Mouse (Mus musculus): ENCODE measurements around the gene Slc39a8. TPM values are rescaled to one million over a fixed set of nuclear protein-coding genes. Genes with fewer than 3 reads are reported as not detected.

Gene Slc39a8
- polyA plus RNA-seq, 1 experiment from 2014 or later: 17.8 TPM

GRCm38 (mm10) chr3:135817124-135817523, 8.0 kb upstream of the Slc39a8 start:
- no peak overlapping the region for H3K27ac ChIP-seq (replicated peaks in 1 of 2; ENCODE audit: control insufficient read depth in 1 of 2, insufficient read depth in 1 of 2, low read depth in 2 of 2, low read length in 2 of 2)
- no peak overlapping the region for H3K4me3 ChIP-seq (ENCODE audit: control insufficient read depth in 1 of 2, insufficient read depth in 1 of 2, low read depth in 1 of 2, low read length in 2 of 2)
- no peak overlapping the region for H3K4me2 ChIP-seq (ENCODE audit: low read length)
- 58% methylated on average over 1 of the region's 1 CpGs for WGBS
- no peaks in the 10 kb centered on the region for H3K9me3 ChIP-seq (ENCODE audit: control insufficient read depth, low read length)
- H3K27me3 ChIP-seq (ENCODE audit: control insufficient read depth, insufficient read depth, low read length): no peaks in the 10 kb centered on the region
- H3K9ac ChIP-seq (ENCODE audit: low read length): no peak overlapping the region
- no peak for ATAC-seq (ENCODE audit: insufficient number of reproducible peaks, insufficient read depth, low FRiP score, low read depth)
- no peaks in the 10 kb centered on the region for H3K36me3 ChIP-seq (ENCODE audit: control insufficient read depth, insufficient read depth, low read length)
- no peaks in the 10 kb centered on the region for H3K4me1 ChIP-seq (ENCODE audit: control insufficient read depth in 2 of 2, insufficient read depth in 2 of 2, low read length in 2 of 2)

GRCm38 (mm10) chr3:135824436-135824835, 643 bp upstream of the Slc39a8 start:
- Histone ChIP-seq H3K27ac (replicated peaks in 1 of 2; ENCODE audit: control insufficient read depth in 1 of 2, insufficient read depth in 1 of 2, low read depth in 2 of 2, low read length in 2 of 2) (no peak overlapping the region), H3K4me3 (ENCODE audit: control insufficient read depth in 1 of 2, insufficient read depth in 1 of 2, low read depth in 1 of 2, low read length in 2 of 2) (peak overlapping the region in 1 of 2 experiments; percentile 63; a peak in 2 of 4 replicates), H3K9me3 (ENCODE audit: control insufficient read depth, low read length) (no peaks in the 10 kb centered on the region), H3K9ac (ENCODE audit: low read length) (peak overlapping the region; percentile 73; the same call in 1 of the 2 replicates), H3K27me3 (ENCODE audit: control insufficient read depth, insufficient read depth, low read length) (peaks cover 4% of the 10 kb centered on the region; the same call in 1 of the 2 replicates), H3K4me1 (ENCODE audit: control insufficient read depth in 2 of 2, insufficient read depth in 2 of 2, low read length in 2 of 2) (peaks cover 0 to 13% of the 10 kb centered on the region in 2 experiments; a peak in 3 of 4 replicates), H3K4me2 (ENCODE audit: low read length) (peak overlapping the region; percentile 80), H3K36me3 (ENCODE audit: control insufficient read depth, insufficient read depth, low read length) (no peaks in the 10 kb centered on the region)
- WGBS: 20% methylated on average over 1 of the region's 4 CpGs
- ATAC-seq (ENCODE audit: insufficient number of reproducible peaks, insufficient read depth, low FRiP score, low read depth): no peak

- Histone ChIP-seq H3K9ac (ENCODE audit: low read length) (peak overlapping the region; percentile 73), H3K4me1 (ENCODE audit: control insufficient read depth in 2 of 2, insufficient read depth in 2 of 2, low read length in 2 of 2) (peaks cover 0 to 13% of the 10 kb centered on the region in 2 experiments; a peak in 3 of 4 replicates), H3K27me3 (ENCODE audit: control insufficient read depth, insufficient read depth, low read length) (peaks cover 4% of the 10 kb centered on the region; the same call in 1 of the 2 replicates), H3K9me3 (ENCODE audit: control insufficient read depth, low read length) (no peaks in the 10 kb centered on the region), H3K4me2 (ENCODE audit: low read length) (peak overlapping the region; percentile 80), H3K36me3 (ENCODE audit: control insufficient read depth, insufficient read depth, low read length) (no peaks in the 10 kb centered on the region), H3K27ac (replicated peaks in 1 of 2; ENCODE audit: control insufficient read depth in 1 of 2, insufficient read depth in 1 of 2, low read depth in 2 of 2, low read length in 2 of 2) (peak overlapping the region; percentile 68 to 79), H3K4me3 (ENCODE audit: control insufficient read depth in 1 of 2, insufficient read depth in 1 of 2, low read depth in 1 of 2, low read length in 2 of 2) (peak overlapping the region; percentile 63 to 87)
- ATAC-seq (ENCODE audit: insufficient number of reproducible peaks, insufficient read depth, low FRiP score, low read depth): peak; percentile 57
- WGBS: under 1% methylated on average over 57 of the region's 57 CpGs
Measured at GRCm38 (mm10) chr3:135825754-135826683, 940 bp downstream of the Slc39a8 start.

GRCm38 (mm10) chr3:135826684-135827249, 1.7 kb downstream of the Slc39a8 start:
- no peaks in the 10 kb centered on the region for H3K9me3 ChIP-seq (ENCODE audit: control insufficient read depth, low read length)
- peak overlapping the region; percentile 80 for H3K4me2 ChIP-seq (ENCODE audit: low read length)
- WGBS: 18% methylated on average over 12 of the region's 12 CpGs
- peaks cover 4% of the 10 kb centered on the region; the same call in 1 of the 2 replicates for H3K27me3 ChIP-seq (ENCODE audit: control insufficient read depth, insufficient read depth, low read length)
- peak overlapping the region; percentile 73 for H3K9ac ChIP-seq (ENCODE audit: low read length)
- ATAC-seq (ENCODE audit: insufficient number of reproducible peaks, insufficient read depth, low FRiP score, low read depth): no peak
- peak overlapping the region in 1 of 2 experiments; percentile 79; a peak in 1 of 4 replicates for H3K27ac ChIP-seq (replicated peaks in 1 of 2; ENCODE audit: control insufficient read depth in 1 of 2, insufficient read depth in 1 of 2, low read depth in 2 of 2, low read length in 2 of 2)
- H3K36me3 ChIP-seq (ENCODE audit: control insufficient read depth, insufficient read depth, low read length): no peaks in the 10 kb centered on the region
- peaks cover 0 to 13% of the 10 kb centered on the region in 2 experiments; a peak in 3 of 4 replicates for H3K4me1 ChIP-seq (ENCODE audit: control insufficient read depth in 2 of 2, insufficient read depth in 2 of 2, low read length in 2 of 2)
- H3K4me3 ChIP-seq (ENCODE audit: control insufficient read depth in 1 of 2, insufficient read depth in 1 of 2, low read depth in 1 of 2, low read length in 2 of 2): peak overlapping the region; percentile 63 to 87

GRCm38 (mm10) chr3:135828000-135828399, 2.9 kb downstream of the Slc39a8 start:
- Histone ChIP-seq H3K36me3 (ENCODE audit: control insufficient read depth, insufficient read depth, low read length) (no peaks in the 10 kb centered on the region), H3K9ac (ENCODE audit: low read length) (no peak overlapping the region), H3K4me2 (ENCODE audit: low read length) (peak overlapping the region; percentile 80), H3K4me1 (ENCODE audit: control insufficient read depth in 2 of 2, insufficient read depth in 2 of 2, low read length in 2 of 2) (peaks cover 0 to 13% of the 10 kb centered on the region in 2 experiments; a peak in 3 of 4 replicates), H3K9me3 (ENCODE audit: control insufficient read depth, low read length) (no peaks in the 10 kb centered on the region), H3K4me3 (ENCODE audit: control insufficient read depth in 1 of 2, insufficient read depth in 1 of 2, low read depth in 1 of 2, low read length in 2 of 2) (no peak overlapping the region), H3K27ac (replicated peaks in 1 of 2; ENCODE audit: control insufficient read depth in 1 of 2, insufficient read depth in 1 of 2, low read depth in 2 of 2, low read length in 2 of 2) (no peak overlapping the region), H3K27me3 (ENCODE audit: control insufficient read depth, insufficient read depth, low read length) (peaks cover 4% of the 10 kb centered on the region; the same call in 1 of the 2 replicates)
- no peak for ATAC-seq (ENCODE audit: insufficient number of reproducible peaks, insufficient read depth, low FRiP score, low read depth)
- WGBS: 10% methylated on average over 1 of the region's 1 CpGs

- H3K9ac ChIP-seq (ENCODE audit: low read length): no peak overlapping the region
- H3K27ac ChIP-seq (replicated peaks in 1 of 2; ENCODE audit: control insufficient read depth in 1 of 2, insufficient read depth in 1 of 2, low read depth in 2 of 2, low read length in 2 of 2): no peak overlapping the region
- H3K27me3 ChIP-seq (ENCODE audit: control insufficient read depth, insufficient read depth, low read length): no peaks in the 10 kb centered on the region
- H3K9me3 ChIP-seq (ENCODE audit: control insufficient read depth, low read length): no peaks in the 10 kb centered on the region
- no peak overlapping the region for H3K4me3 ChIP-seq (ENCODE audit: control insufficient read depth in 1 of 2, insufficient read depth in 1 of 2, low read depth in 1 of 2, low read length in 2 of 2)
- H3K4me1 ChIP-seq (ENCODE audit: control insufficient read depth in 2 of 2, insufficient read depth in 2 of 2, low read length in 2 of 2): no peaks in the 10 kb centered on the region
- H3K4me2 ChIP-seq (ENCODE audit: low read length): no peak overlapping the region
- WGBS: 96% methylated on average over 2 of the region's 2 CpGs
- no peak for ATAC-seq (ENCODE audit: insufficient number of reproducible peaks, insufficient read depth, low FRiP score, low read depth)
- H3K36me3 ChIP-seq (ENCODE audit: control insufficient read depth, insufficient read depth, low read length): no peaks in the 10 kb centered on the region
Measured at GRCm38 (mm10) chr3:135832496-135832895, 7.4 kb downstream of the Slc39a8 start.

- Histone ChIP-seq H3K4me3 (ENCODE audit: control insufficient read depth in 1 of 2, insufficient read depth in 1 of 2, low read depth in 1 of 2, low read length in 2 of 2) (no peak overlapping the region), H3K9ac (ENCODE audit: low read length) (no peak overlapping the region), H3K9me3 (ENCODE audit: control insufficient read depth, low read length) (no peaks in the 10 kb centered on the region), H3K27me3 (ENCODE audit: control insufficient read depth, insufficient read depth, low read length) (no peaks in the 10 kb centered on the region), H3K36me3 (ENCODE audit: control insufficient read depth, insufficient read depth, low read length) (no peaks in the 10 kb centered on the region), H3K27ac (replicated peaks in 1 of 2; ENCODE audit: control insufficient read depth in 1 of 2, insufficient read depth in 1 of 2, low read depth in 2 of 2, low read length in 2 of 2) (no peak overlapping the region), H3K4me1 (ENCODE audit: control insufficient read depth in 2 of 2, insufficient read depth in 2 of 2, low read length in 2 of 2) (no peaks in the 10 kb centered on the region), H3K4me2 (ENCODE audit: low read length) (no peak overlapping the region)
- 57% methylated on average over 4 of the region's 4 CpGs for WGBS
- no peak for ATAC-seq (ENCODE audit: insufficient number of reproducible peaks, insufficient read depth, low FRiP score, low read depth)
Measured at GRCm38 (mm10) chr3:135832907-135833306, 7.8 kb downstream of the Slc39a8 start.
